Mouse (Mus musculus): ENCODE measurements around the gene Sh2d6. TPM values are rescaled to one million over a fixed set of nuclear protein-coding genes. Genes with fewer than 3 reads are reported as not detected.

Gene Sh2d6
- total and polyA plus RNA-seq, 2 experiments from 2014 or later: 0.48 TPM; not detected in 1

DNA sequence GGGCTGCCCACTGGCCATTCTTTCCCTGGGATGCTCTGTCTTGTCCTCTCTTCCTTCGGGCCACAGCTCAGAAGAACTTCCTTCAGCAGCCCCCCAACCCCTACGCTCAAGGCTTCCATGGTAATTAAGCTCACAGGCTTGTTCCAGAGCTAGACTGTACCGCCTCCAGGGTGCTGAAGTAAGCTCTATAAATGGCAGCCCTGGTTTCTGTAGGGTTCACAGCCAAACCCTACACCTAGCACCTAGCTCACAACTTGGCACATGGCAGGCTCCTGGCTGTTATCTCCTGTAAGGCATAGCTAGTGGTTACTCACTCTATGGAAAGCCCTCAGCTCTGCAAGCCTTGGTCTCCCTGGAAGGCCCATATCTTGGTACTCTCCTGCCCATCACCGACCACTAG is 11.1 kb upstream of the Sh2d6 start:
- ATAC-seq (ENCODE audit: low FRiP score): no peak
- H3K4me1 ChIP-seq (ENCODE audit: insufficient read depth, low read length): no peaks in the 10 kb centered on the region
- 0 out of 2 replicates have a peak overlapping the region, but pooled peaks have one; percentile 43 for H3K27ac ChIP-seq (ENCODE audit: low read depth, low read length)

DNA sequence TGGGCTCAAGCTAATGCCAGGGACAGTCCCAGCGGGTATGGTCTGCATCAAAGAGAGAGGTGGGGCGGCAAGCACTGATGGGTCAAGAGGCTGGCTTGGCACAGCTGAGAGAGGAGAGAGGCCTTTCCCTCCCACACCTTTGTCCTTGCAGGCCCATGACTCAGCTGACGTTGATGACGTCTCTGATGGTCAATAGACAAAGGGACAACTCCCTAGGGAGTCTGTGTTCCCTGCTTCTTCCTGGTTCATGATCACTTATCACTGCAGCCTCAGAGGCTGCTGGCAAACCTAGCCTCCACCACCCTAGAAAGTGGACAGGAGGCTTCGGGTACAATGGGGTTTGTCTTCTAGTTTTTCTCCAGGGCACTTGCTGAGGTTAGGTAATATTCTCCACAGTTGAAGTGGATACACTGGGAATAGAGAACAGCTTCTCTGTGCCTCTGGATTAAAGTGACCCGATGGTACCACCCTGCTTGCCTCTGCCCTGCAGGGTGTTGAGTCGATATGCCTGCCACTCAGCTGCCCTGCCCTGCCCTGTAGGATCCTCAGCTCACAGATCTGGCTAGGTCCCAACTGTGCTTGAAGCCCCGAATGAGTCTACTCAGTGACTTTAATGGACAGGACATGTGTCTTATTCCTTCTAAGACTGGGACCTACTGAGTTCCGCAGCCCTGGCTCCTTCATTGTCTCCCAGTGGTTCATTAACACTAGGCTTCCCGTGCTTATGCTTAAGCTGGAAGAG is 7.1 kb upstream of the Sh2d6 start:
- no peak overlapping the region for H3K27ac ChIP-seq (ENCODE audit: low read depth, low read length)
- no peak for ATAC-seq (ENCODE audit: low FRiP score)
- H3K27me3 ChIP-seq (ENCODE audit: insufficient read depth, low read length): no peaks in the 10 kb centered on the region
- H3K4me2 ChIP-seq (ENCODE audit: low read depth, low read length, poor library complexity, severe bottlenecking): no peak overlapping the region
- H3K4me3 ChIP-seq (ENCODE audit: low read depth, low read length): no peak overlapping the region
- WGBS: 73% methylated on average over 10 of the region's 10 CpGs
- H3K9me3 ChIP-seq (ENCODE audit: low read length): no peaks in the 10 kb centered on the region
- no peak for TF ChIP-seq CTCF (IDR thresholded peaks at IDR 0.05)
- DNase-seq (ENCODE audit: low spot score): no peak
- H3K36me3 ChIP-seq (ENCODE audit: insufficient read depth, low read length): no peaks in the 10 kb centered on the region
- H3K9ac ChIP-seq (replicated peaks; ENCODE audit: low read length, poor library complexity, severe bottlenecking): no peak overlapping the region
- no peaks in the 10 kb centered on the region for H3K4me1 ChIP-seq (ENCODE audit: insufficient read depth, low read length)

More for the DNA sequence above, 11.1 kb upstream of the Sh2d6 start:
- H3K4me3 ChIP-seq (ENCODE audit: low read depth, low read length): no peak overlapping the region
- H3K9ac ChIP-seq (replicated peaks; ENCODE audit: low read length, poor library complexity, severe bottlenecking): no peak overlapping the region
- no peak for DNase-seq (ENCODE audit: low spot score)
- no peaks in the 10 kb centered on the region for H3K36me3 ChIP-seq (ENCODE audit: insufficient read depth, low read length)
- no peak for TF ChIP-seq CTCF (IDR thresholded peaks at IDR 0.05)
- 64% methylated on average over 4 of the region's 4 CpGs for WGBS
- no peaks in the 10 kb centered on the region for H3K9me3 ChIP-seq (ENCODE audit: low read length)
- H3K4me2 ChIP-seq (ENCODE audit: low read depth, low read length, poor library complexity, severe bottlenecking): no peak overlapping the region
- no peaks in the 10 kb centered on the region for H3K27me3 ChIP-seq (ENCODE audit: insufficient read depth, low read length)

DNA sequence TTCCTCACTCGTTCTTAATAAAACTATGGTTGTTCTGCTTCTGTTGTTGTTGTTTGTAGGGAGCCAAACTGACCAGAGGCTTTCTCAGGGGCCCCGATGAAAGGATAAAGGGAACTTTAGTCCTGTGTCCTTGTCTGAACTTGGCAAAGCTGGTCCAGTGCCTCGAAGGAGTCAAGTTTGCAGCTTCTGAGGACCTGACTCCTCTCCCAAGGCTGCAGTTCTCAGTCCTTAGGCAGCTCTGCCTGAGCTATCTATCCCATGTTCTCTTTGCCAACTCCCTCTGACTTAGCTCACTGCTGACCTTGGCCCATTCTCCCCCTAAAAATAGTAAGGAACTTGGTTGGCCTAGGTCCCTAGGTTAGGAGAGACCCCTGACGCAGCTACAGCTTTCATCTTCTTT is 5.6 kb upstream of the Sh2d6 start:
- Histone ChIP-seq H3K9me3 (ENCODE audit: low read length) (no peaks in the 10 kb centered on the region), H3K36me3 (ENCODE audit: insufficient read depth, low read length) (no peaks in the 10 kb centered on the region)

DNA sequence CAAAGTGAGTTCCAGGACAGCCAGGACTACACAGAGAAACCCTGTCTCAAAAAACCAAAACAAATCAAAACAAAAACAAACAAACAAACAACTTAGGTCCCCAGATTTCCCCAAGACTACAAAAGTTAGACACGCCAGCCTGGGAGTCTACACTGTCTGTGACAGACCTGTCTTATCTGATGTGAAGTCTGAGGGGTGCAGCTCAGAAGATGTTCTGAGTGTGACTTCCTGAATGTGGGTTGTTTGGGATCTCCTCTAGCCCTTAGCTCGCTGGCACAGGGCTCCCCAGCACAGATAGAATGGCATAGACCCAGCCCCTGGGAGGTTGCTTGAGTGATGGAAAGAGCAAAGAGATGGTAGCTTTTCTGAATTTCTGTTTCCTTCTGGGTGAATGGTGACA is 2.7 kb upstream of the Sh2d6 start:
- ATAC-seq (ENCODE audit: low FRiP score): no peak
- no peak overlapping the region for H3K9ac ChIP-seq (replicated peaks; ENCODE audit: low read length, poor library complexity, severe bottlenecking)
- WGBS: 91% methylated on average over 2 of the region's 2 CpGs
- H3K4me1 ChIP-seq (ENCODE audit: insufficient read depth, low read length): peaks cover 14% of the 10 kb centered on the region
- no peaks in the 10 kb centered on the region for H3K27me3 ChIP-seq (ENCODE audit: insufficient read depth, low read length)
- no peaks in the 10 kb centered on the region for H3K9me3 ChIP-seq (ENCODE audit: low read length)
- no peak for DNase-seq (ENCODE audit: low spot score)
- no peak for TF ChIP-seq CTCF (IDR thresholded peaks at IDR 0.05)
- H3K36me3 ChIP-seq (ENCODE audit: insufficient read depth, low read length): no peaks in the 10 kb centered on the region
- no peak overlapping the region for H3K27ac ChIP-seq (ENCODE audit: low read depth, low read length)
- no peak overlapping the region for H3K4me2 ChIP-seq (ENCODE audit: low read depth, low read length, poor library complexity, severe bottlenecking)
- no peak overlapping the region for H3K4me3 ChIP-seq (ENCODE audit: low read depth, low read length)

More for the DNA sequence above, 5.6 kb upstream of the Sh2d6 start:
- Histone ChIP-seq H3K27ac (ENCODE audit: low read depth, low read length) (no peak overlapping the region), H3K4me3 (ENCODE audit: low read depth, low read length) (no peak overlapping the region), H3K27me3 (ENCODE audit: insufficient read depth, low read length) (no peaks in the 10 kb centered on the region), H3K9ac (replicated peaks; ENCODE audit: low read length, poor library complexity, severe bottlenecking) (no peak overlapping the region), H3K4me2 (ENCODE audit: low read depth, low read length, poor library complexity, severe bottlenecking) (no peak overlapping the region), H3K4me1 (ENCODE audit: insufficient read depth, low read length) (no peaks in the 10 kb centered on the region)
- no peak for TF ChIP-seq CTCF (IDR thresholded peaks at IDR 0.05)
- 90% methylated on average over 4 of the region's 4 CpGs for WGBS
- ATAC-seq (ENCODE audit: low FRiP score) (no peak), DNase-seq (ENCODE audit: low spot score) (no peak)

DNA sequence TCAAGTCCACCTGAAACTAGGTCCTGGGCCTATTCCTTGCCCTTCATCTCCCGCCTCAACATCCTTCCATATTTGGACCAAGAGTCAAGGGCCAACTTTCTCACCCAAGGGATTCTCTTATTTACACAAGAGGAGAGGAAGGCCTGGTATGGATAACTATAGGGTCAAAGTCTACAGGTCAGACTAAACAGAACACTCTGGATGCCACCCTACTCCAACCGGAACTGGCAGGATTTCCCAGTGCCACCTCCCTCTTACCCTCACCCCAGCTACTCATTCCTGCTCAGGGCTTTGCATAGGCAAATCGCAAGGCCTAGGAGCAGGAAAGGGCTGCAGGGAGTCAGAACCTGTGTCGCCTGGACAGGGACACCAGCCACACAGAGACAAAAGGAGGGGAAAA is 1.7 kb upstream of the Sh2d6 start:
- Histone ChIP-seq H3K4me3 (ENCODE audit: low read depth, low read length) (no peak overlapping the region), H3K4me2 (ENCODE audit: low read depth, low read length, poor library complexity, severe bottlenecking) (no peak overlapping the region), H3K27ac (ENCODE audit: low read depth, low read length) (no peak overlapping the region), H3K9ac (replicated peaks; ENCODE audit: low read length, poor library complexity, severe bottlenecking) (no peak overlapping the region), H3K27me3 (ENCODE audit: insufficient read depth, low read length) (no peaks in the 10 kb centered on the region), H3K4me1 (ENCODE audit: insufficient read depth, low read length) (peaks cover 20% of the 10 kb centered on the region), H3K36me3 (ENCODE audit: insufficient read depth, low read length) (no peaks in the 10 kb centered on the region), H3K9me3 (ENCODE audit: low read length) (no peaks in the 10 kb centered on the region)
- ATAC-seq (ENCODE audit: low FRiP score) (no peak), DNase-seq (ENCODE audit: low spot score) (no peak)
- no peak for TF ChIP-seq CTCF (IDR thresholded peaks at IDR 0.05)
- WGBS: 81% methylated on average over 4 of the region's 4 CpGs

DNA sequence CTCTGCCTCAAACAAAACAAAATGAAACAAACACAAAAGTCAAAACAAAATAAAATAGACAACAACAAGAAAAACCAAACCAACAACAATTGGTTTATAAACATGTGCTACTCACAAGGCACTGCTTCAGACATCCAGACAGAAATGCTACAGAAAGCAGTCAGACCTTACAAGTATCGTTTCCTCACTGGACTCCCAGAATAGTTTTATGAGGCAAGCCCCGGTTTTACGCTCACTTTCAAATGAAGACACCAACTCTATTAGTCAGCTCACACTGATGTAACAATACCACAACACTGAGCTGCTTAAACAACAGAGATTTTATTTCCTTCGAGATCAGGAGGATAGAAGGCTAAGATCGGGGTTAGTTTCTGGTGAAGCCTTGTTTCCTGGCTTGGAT is 781 bp upstream of the Sh2d6 start:
- Histone ChIP-seq H3K9me3 (ENCODE audit: low read length) (no peaks in the 10 kb centered on the region), H3K27me3 (ENCODE audit: insufficient read depth, low read length) (no peaks in the 10 kb centered on the region)

More for the DNA sequence above, 781 bp upstream of the Sh2d6 start:
- ATAC-seq (ENCODE audit: low FRiP score) (no peak), DNase-seq (ENCODE audit: low spot score) (no peak)
- no peak overlapping the region for H3K4me3 ChIP-seq (ENCODE audit: low read depth, low read length)
- no peak overlapping the region for H3K27ac ChIP-seq (ENCODE audit: low read depth, low read length)
- 81% methylated on average over 5 of the region's 5 CpGs for WGBS
- no peak overlapping the region for H3K4me2 ChIP-seq (ENCODE audit: low read depth, low read length, poor library complexity, severe bottlenecking)
- H3K4me1 ChIP-seq (ENCODE audit: insufficient read depth, low read length): peaks cover 20% of the 10 kb centered on the region
- no peak for TF ChIP-seq CTCF (IDR thresholded peaks at IDR 0.05)
- no peak overlapping the region for H3K9ac ChIP-seq (replicated peaks; ENCODE audit: low read length, poor library complexity, severe bottlenecking)
- no peaks in the 10 kb centered on the region for H3K36me3 ChIP-seq (ENCODE audit: insufficient read depth, low read length)

Data from midbrain, postnatal 0 days (tissue).